Comparison of ENCODE assay signal across 22 mouse cellular contexts in the genomic region with DNA sequence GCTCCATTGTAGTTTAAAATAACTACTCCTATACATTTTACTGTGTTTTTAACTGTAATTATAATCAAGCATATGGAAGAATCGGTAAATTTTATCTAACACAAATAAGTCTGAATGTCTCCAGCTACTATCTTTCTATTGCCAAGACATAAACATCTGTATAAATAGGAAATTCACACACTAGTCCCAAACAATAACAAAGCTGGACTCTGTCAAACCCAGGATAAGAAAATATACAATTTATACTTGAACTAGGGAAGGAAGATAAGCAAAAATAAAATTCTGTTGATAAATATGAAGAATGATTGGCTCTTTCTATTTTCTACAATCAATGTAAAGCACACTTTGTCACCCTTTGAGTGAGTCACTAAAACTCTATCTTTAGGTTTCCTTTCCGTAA.
DNase-seq lines count a peak whose midpoint lies in the region; ATAC-seq and TF ChIP-seq lines count a peak whose summit lies in the region.
"Had no signal": no experiment of that assay in that cellular context is flagged by ENCODE, and none has a peak within 500 bp of the region (broad histone marks: within the 10 kb centered on the region; RNA-seq: fewer than 3 reads in every experiment).

No protein-coding gene starts in this region.

- peak; percentile 76 for DNase-seq in lung, embryonic 14.5 days
- no peak for DNase-seq in lung, adult 18-20 months
- no peak for DNase-seq in lung, postnatal 36 days
- no peak for DNase-seq in lung, postnatal 0 days (ENCODE audit: low spot score)
- DNase-seq: adrenal gland, adult 2 months; adrenal gland, adult 8-10 months; adrenal gland, postnatal 10 days; adrenal gland, postnatal 14 days; adrenal gland, postnatal 25 days; adrenal gland, postnatal 36 days; B cell, adult 2 months; cerebellum, adult 11 months; cerebellum, adult 11-12 months had no signal

- no peaks in the 10 kb centered on the region for H3K9me3 ChIP-seq in intestine, embryonic 15.5 days
- H3K9me3 ChIP-seq in intestine, postnatal 0 days (ENCODE audit: control insufficient read depth) = no peaks in the 10 kb centered on the region
- H3K9me3 ChIP-seq in lung, embryonic 14.5 days (ENCODE audit: low read depth, low read length) = no peaks in the 10 kb centered on the region
- no peaks in the 10 kb centered on the region for H3K9me3 ChIP-seq in lung, embryonic 15.5 days
- H3K9me3 ChIP-seq in lung, embryonic 16.5 days (ENCODE audit: control insufficient read depth, low read length) = no peaks in the 10 kb centered on the region
- no peaks in the 10 kb centered on the region for H3K9me3 ChIP-seq in lung, postnatal 0 days (ENCODE audit: low read length)
- H3K9me3 ChIP-seq: G1E had no signal

- TF ChIP-seq EP300 in lung, postnatal 0 days (IDR thresholded peaks at IDR 0.05) = no peak

- no peaks in the 10 kb centered on the region for H3K4me1 ChIP-seq in intestine, embryonic 15.5 days (replicated peaks)
- no peaks in the 10 kb centered on the region for H3K4me1 ChIP-seq in intestine, postnatal 0 days (replicated peaks; ENCODE audit: control insufficient read depth, insufficient read depth, low read length)
- no peaks in the 10 kb centered on the region for H3K4me1 ChIP-seq in lung, embryonic 14.5 days (ENCODE audit: insufficient read depth)
- peaks cover 3% of the 10 kb centered on the region; the same call in 1 of the 2 replicates for H3K4me1 ChIP-seq in lung, embryonic 15.5 days
- no peaks in the 10 kb centered on the region for H3K4me1 ChIP-seq in lung, embryonic 16.5 days (replicated peaks; ENCODE audit: control insufficient read depth, insufficient read depth, low read length)
- H3K4me1 ChIP-seq in lung, postnatal 0 days (ENCODE audit: insufficient read depth, low read depth, low read length) = no peaks in the 10 kb centered on the region

- no peak overlapping the region for H3K27ac ChIP-seq in intestine, embryonic 15.5 days
- H3K27ac ChIP-seq in intestine, postnatal 0 days (ENCODE audit: low read depth, low read length) = no peak overlapping the region
- H3K27ac ChIP-seq in lung, embryonic 14.5 days (ENCODE audit: low read depth) = no peak overlapping the region
- H3K27ac ChIP-seq in lung, embryonic 15.5 days = no peak overlapping the region
- no peak overlapping the region for H3K27ac ChIP-seq in lung, embryonic 16.5 days (ENCODE audit: low read length)
- no peak overlapping the region for H3K27ac ChIP-seq in lung, postnatal 0 days (ENCODE audit: low read length)

- no peaks in the 10 kb centered on the region for H3K27me3 ChIP-seq in intestine, embryonic 15.5 days (replicated peaks)
- no peaks in the 10 kb centered on the region for H3K27me3 ChIP-seq in intestine, postnatal 0 days (replicated peaks; ENCODE audit: control insufficient read depth, insufficient read depth, low read length)
- H3K27me3 ChIP-seq in lung, embryonic 14.5 days (ENCODE audit: insufficient read depth, low read length) = no peaks in the 10 kb centered on the region
- no peaks in the 10 kb centered on the region for H3K27me3 ChIP-seq in lung, embryonic 15.5 days
- H3K27me3 ChIP-seq in lung, embryonic 16.5 days (ENCODE audit: control insufficient read depth, insufficient read depth, low read depth, low read length) = no peaks in the 10 kb centered on the region
- no peaks in the 10 kb centered on the region for H3K27me3 ChIP-seq in lung, postnatal 0 days (replicated peaks; ENCODE audit: insufficient read depth, low read length)
- H3K27me3 ChIP-seq: CH12.LX, Patski had no signal

- TF ChIP-seq CTCF in intestine, postnatal 0 days (IDR thresholded peaks at IDR 0.05; ENCODE audit: low read depth) = no peak
- no peak for TF ChIP-seq CTCF in lung, embryonic 14.5 days (IDR thresholded peaks at IDR 0.05; ENCODE audit: low read depth)
- no peak for TF ChIP-seq CTCF in lung, postnatal 0 days (IDR thresholded peaks at IDR 0.05)

- 60% methylated on average over 2 of the region's 2 CpGs for WGBS in intestine, embryonic 15.5 days
- 62% methylated on average over 2 of the region's 2 CpGs for WGBS in intestine, postnatal 0 days
- WGBS in lung, embryonic 14.5 days = 34% methylated on average over 2 of the region's 2 CpGs
- 36% methylated on average over 2 of the region's 2 CpGs for WGBS in lung, embryonic 15.5 days
- 52% methylated on average over 2 of the region's 2 CpGs for WGBS in lung, embryonic 16.5 days
- 44% methylated on average over 2 of the region's 2 CpGs for WGBS in lung, postnatal 0 days

- ATAC-seq in intestine, embryonic 15.5 days = peak; percentile 43; the same call in 1 of the 2 replicates
- ATAC-seq in intestine, postnatal 0 days = no peak
- peak; percentile 75; the same call in 1 of the 2 replicates for ATAC-seq in lung, embryonic 14.5 days (ENCODE audit: insufficient read depth)
- ATAC-seq in lung, embryonic 15.5 days (ENCODE audit: borderline replicate concordance, extremely low read depth, low FRiP score, low TSS enrichment) = peak; percentile 59; the same call in 1 of the 2 replicates
- peak; percentile 49; the same call in 1 of the 2 replicates for ATAC-seq in lung, embryonic 16.5 days (ENCODE audit: low read depth)
- ATAC-seq in lung, postnatal 0 days = no peak
- ATAC-seq: activated CD4-positive, CD25-positive, alpha-beta regulatory T cell, adult 4 months; CD4-positive, CD25-positive, alpha-beta regulatory T cell, adult 4 months; Patski had no signal

- H3K9ac ChIP-seq in intestine, embryonic 15.5 days = no peak overlapping the region
- H3K9ac ChIP-seq in intestine, postnatal 0 days (ENCODE audit: low read depth, low read length) = no peak overlapping the region
- H3K9ac ChIP-seq in lung, embryonic 14.5 days = no peak overlapping the region
- no peak overlapping the region for H3K9ac ChIP-seq in lung, embryonic 15.5 days
- H3K9ac ChIP-seq in lung, embryonic 16.5 days (ENCODE audit: low read length) = no peak overlapping the region
- no peak overlapping the region for H3K9ac ChIP-seq in lung, postnatal 0 days (replicated peaks; ENCODE audit: low read depth)

- no peaks in the 10 kb centered on the region for H3K36me3 ChIP-seq in intestine, embryonic 15.5 days
- no peaks in the 10 kb centered on the region for H3K36me3 ChIP-seq in intestine, postnatal 0 days (ENCODE audit: control insufficient read depth, insufficient read depth)
- 0 out of 2 replicates have a peak, but pooled peaks cover 4% of the 10 kb centered on the region for H3K36me3 ChIP-seq in lung, embryonic 14.5 days (ENCODE audit: insufficient read depth)
- no peaks in the 10 kb centered on the region for H3K36me3 ChIP-seq in lung, embryonic 15.5 days
- no peaks in the 10 kb centered on the region for H3K36me3 ChIP-seq in lung, embryonic 16.5 days (ENCODE audit: control insufficient read depth, insufficient read depth, low read length)
- H3K36me3 ChIP-seq in lung, postnatal 0 days (ENCODE audit: insufficient read depth, low read length) = no peaks in the 10 kb centered on the region
- H3K36me3 ChIP-seq: G1E had no signal

- no peak overlapping the region for H3K4me2 ChIP-seq in intestine, embryonic 15.5 days (replicated peaks)
- H3K4me2 ChIP-seq in intestine, postnatal 0 days (replicated peaks; ENCODE audit: low read depth) = no peak overlapping the region
- no peak overlapping the region for H3K4me2 ChIP-seq in lung, embryonic 14.5 days
- H3K4me2 ChIP-seq in lung, embryonic 15.5 days = no peak overlapping the region
- H3K4me2 ChIP-seq in lung, embryonic 16.5 days (ENCODE audit: low read depth, low read length) = no peak overlapping the region
- H3K4me2 ChIP-seq in lung, postnatal 0 days (replicated peaks; ENCODE audit: low read depth, low read length) = no peak overlapping the region

- H3K4me3 ChIP-seq in intestine, embryonic 15.5 days (replicated peaks) = no peak overlapping the region
- no peak overlapping the region for H3K4me3 ChIP-seq in intestine, postnatal 0 days (ENCODE audit: low read depth, low read length)
- no peak overlapping the region for H3K4me3 ChIP-seq in lung, embryonic 14.5 days (ENCODE audit: low read depth, low read length)
- H3K4me3 ChIP-seq in lung, embryonic 15.5 days = no peak overlapping the region
- H3K4me3 ChIP-seq in lung, embryonic 16.5 days (ENCODE audit: low read length) = no peak overlapping the region
- no peak overlapping the region for H3K4me3 ChIP-seq in lung, postnatal 0 days (ENCODE audit: low read depth, low read length)

Comparison
In these comparisons a context has a peak if more than half of its experiments do, and no peak if none do; other contexts are left out.
1. ATAC-seq: peak in intestine, embryonic 15.5 days (single experiment), lung, embryonic 14.5 days (single experiment), lung, embryonic 15.5 days (single experiment) and lung, embryonic 16.5 days (single experiment); none in intestine, postnatal 0 days (single experiment) and lung, postnatal 0 days (single experiment).